Mouse (Mus musculus) olfactory bulb, adult 2 months (tissue): ENCODE measurements around the gene Gm28710. TPM values are rescaled to one million over a fixed set of nuclear protein-coding genes. Genes with fewer than 3 reads are reported as not detected.

ENCODE experiments used
- H3K27ac ChIP-seq: fragments of 200-500 bp; 2 replicates; pipeline ENCODE4 v1.5.1; 2012; ENCODE audit warnings: low read depth, low read length; ENCODE audit not compliant: insufficient read depth
- H3K4me1 ChIP-seq: fragments of 200-500 bp; 2 replicates; pipeline ENCODE4 v1.6.1; 2012; ENCODE audit warnings: low read length; ENCODE audit not compliant: control insufficient read depth, insufficient read depth
- H3K4me3 ChIP-seq: fragments of 200-500 bp; 2 replicates; pipeline ENCODE4 v1.5.1; 2012; ENCODE audit warnings: mild to moderate bottlenecking, low read depth, low read length, moderate library complexity; ENCODE audit not compliant: insufficient read depth
- CTCF ChIP-seq: fragments of 200-500 bp; IDR thresholded peaks from 2 replicates; pipeline ENCODE4 v1.5.1; 2012; ENCODE audit warnings: low read depth, mild to moderate bottlenecking, low read length, moderate library complexity; ENCODE audit not compliant: insufficient read depth
- POLR2A ChIP-seq: fragments of 200-500 bp; IDR thresholded peaks from 2 replicates; pipeline ENCODE4 v1.6.1; 2012; ENCODE audit warnings: mild to moderate bottlenecking, low read depth, low read length, moderate library complexity; ENCODE audit not compliant: insufficient read depth
- WGBS: fragments of 180-500 bp; shearing (Covaris S2); methylation state at CpG from one replicate; pipeline ENCODE4 v1.1.7; 2018; 5-methylcytosine and 5-hydroxymethylcytosine counted together
- polyA plus RNA-seq: library from polyadenylated mRNA; stranded (reverse); fragments of >200 nt; gene quantifications from 2 replicates; pipeline ENCODE4 v1.2.4, GENCODE M21; 2012; ENCODE audit warnings: low replicate concordance; ENCODE audit not compliant: missing spikeins, insufficient read depth, insufficient read length

Gene Gm28710
- polyA plus RNA-seq, result not detected in 2 replicates

DNA sequence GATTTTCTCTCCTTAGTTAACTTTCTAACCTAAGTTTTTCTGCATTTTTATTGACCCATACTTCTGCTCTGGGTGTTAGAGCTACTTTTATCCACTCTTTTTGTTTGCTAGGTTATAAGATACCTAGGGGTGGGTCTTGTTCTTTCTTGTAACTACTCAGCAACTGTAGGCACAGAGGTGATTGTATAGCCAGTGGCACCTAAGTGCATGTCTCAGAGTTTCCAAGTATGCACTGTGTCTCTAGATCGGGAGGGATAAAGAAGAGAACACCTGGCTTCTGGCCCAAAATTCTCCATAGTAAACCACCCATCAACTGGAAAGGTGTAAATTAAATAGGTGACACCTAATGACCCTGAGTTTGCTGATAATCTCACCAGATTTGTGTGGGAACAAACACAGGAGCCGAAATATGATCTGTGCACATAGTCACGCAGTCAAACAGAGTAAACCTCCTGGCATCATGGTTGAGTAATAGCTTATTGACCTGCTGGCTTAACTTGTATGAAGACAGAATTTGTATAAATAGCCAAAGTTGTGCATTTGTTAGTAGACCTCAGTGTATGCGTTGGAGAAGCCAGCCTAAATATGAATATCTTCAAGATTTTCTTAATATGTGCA, at the start of gene Gm28710:
TSS of gene Gm28710 (plus strand) at position 568 of the 618 bp plus-strand sequence.
- Histone ChIP-seq H3K4me3 (no peak within 1 kb of the TSS), H3K27ac (no peak within 1 kb of the TSS), H3K4me1 (no peaks in the 10 kb centered on the region)
- TF ChIP-seq CTCF (no peak), POLR2A (no peak)
- WGBS, result 94% methylated on average over 4 of the region's 4 CpGs

DNA sequence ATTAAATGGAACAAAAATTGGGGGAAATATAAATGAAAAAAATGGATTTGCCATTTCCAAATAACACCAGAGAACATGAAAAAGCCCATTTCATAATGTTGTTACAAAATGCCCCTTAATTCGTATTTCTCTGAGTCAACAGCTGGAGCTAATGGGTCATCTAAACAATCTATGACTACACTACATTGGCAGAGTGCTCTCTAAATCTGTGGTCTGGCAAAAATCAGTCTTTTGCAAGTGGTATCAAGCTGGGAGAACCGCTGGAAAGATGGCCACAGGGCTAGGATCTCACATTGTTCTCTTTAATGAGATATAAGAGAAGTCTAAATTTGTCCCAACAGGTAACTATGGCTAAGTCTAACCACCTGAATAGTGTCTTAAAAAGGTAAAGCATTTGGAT, 14.4 kb upstream of the Gm28710 start:
- Histone ChIP-seq H3K4me1 (no peaks in the 10 kb centered on the region), H3K27ac (no peak overlapping the region), H3K4me3 (no peak overlapping the region)
- WGBS, result 78% methylated on average over 2 of the region's 2 CpGs
- TF ChIP-seq POLR2A (no peak), CTCF (no peak)

DNA sequence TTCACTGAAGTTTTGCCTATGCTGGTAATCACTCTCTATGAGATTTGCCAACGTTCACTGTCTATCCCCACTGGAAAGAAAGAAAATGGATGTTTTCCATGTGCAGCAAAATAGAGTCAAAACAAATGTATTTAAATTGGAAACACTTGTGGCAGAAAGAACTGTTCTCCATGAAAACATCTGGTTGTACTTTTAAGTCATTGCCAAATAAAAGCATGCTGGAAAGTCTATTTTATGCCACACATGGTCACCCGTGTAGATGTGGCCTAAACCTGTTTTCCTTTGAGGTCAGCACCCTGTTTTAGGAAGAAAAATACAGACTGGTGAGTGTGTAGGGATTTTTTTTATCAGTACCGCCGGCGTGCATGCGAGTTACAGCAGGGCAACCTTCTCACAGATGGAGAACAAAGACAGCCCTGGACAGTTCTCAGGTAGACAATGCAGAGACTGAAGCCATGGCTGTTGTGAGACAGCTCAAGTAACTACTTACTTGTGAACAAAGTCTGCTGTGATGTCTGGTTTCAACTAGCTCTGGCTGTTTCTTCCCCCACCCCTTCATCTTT, 12.9 kb upstream of the Gm28710 start:
- no peak overlapping the region for H3K4me3 ChIP-seq
- no peaks in the 10 kb centered on the region for H3K4me1 ChIP-seq
- TF ChIP-seq CTCF (no peak), POLR2A (no peak)
- WGBS, result 80% methylated on average over 6 of the region's 6 CpGs
- no peak overlapping the region for H3K27ac ChIP-seq

DNA sequence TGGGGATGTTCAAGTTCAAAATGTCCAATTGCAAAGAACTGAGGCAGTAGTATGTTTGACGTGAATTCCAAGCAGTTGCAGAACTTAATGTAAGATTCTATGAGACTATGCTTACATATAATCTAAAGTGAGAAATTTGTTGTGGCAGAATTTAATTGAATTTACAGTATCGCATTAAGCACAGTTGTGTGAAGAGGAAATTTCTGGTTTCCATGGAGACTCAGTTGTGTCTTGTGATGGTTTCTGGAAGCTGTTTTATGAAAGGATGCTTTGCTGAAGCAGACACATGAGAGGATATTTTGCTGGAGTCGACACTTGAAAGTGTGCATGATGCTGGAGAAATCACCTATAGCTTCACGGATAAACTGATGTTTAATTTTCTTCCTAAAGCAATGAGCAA, 6.0 kb upstream of the Gm28710 start:
- H3K27ac ChIP-seq, result no peak overlapping the region
- H3K4me3 ChIP-seq, result no peak overlapping the region
- H3K4me1 ChIP-seq, result no peaks in the 10 kb centered on the region
- WGBS, result 78% methylated on average over 4 of the region's 4 CpGs
- no peak for TF ChIP-seq CTCF
- TF ChIP-seq POLR2A, result no peak

DNA sequence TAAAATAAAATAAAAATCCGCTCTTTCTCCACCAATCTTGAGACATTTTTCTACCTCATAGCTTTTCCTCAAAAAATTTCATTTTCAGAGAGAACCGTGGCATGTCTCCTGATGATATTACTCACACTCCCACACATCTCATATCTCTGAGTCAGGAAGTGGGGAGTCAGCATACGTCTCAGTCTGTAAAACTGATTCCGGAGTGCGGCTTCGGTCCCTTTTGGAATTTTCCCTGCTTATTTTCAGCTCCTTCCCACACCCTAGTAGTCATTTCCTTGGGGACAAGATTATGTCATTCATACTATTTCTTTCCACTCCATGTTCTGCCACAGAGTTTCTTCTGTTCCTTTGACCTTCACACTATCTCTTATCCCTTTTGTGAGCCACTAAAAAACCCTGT, 3.4 kb downstream of the Gm28710 start:
- H3K4me3 ChIP-seq, result no peak overlapping the region
- WGBS, result 87% methylated on average over 6 of the region's 6 CpGs
- TF ChIP-seq POLR2A (no peak), CTCF (no peak)
- no peak overlapping the region for H3K27ac ChIP-seq
- no peaks in the 10 kb centered on the region for H3K4me1 ChIP-seq

DNA sequence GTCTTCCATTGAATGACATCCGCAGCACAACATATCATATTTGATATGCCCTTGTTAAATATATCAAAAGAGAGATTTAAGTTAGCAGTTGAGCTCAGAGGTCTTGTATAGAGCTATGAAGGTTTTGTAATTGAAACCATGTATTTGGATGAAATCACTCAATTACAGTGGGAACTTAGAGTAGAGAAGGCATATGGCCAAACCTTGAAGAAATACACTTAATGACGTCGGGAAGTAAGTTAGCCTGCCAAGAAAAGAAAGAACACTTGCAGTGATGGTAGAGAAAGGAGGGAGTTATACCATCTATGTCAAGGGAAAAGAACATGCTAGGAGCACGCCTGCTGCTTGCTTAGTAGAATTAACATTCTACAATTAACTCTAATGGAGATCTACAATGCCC, 11.1 kb downstream of the Gm28710 start:
- 52% methylated on average over 4 of the region's 4 CpGs for WGBS
- Histone ChIP-seq H3K4me1 (no peaks in the 10 kb centered on the region), H3K27ac (no peak overlapping the region), H3K4me3 (no peak overlapping the region)
- no peak for TF ChIP-seq CTCF
- no peak for TF ChIP-seq POLR2A

DNA sequence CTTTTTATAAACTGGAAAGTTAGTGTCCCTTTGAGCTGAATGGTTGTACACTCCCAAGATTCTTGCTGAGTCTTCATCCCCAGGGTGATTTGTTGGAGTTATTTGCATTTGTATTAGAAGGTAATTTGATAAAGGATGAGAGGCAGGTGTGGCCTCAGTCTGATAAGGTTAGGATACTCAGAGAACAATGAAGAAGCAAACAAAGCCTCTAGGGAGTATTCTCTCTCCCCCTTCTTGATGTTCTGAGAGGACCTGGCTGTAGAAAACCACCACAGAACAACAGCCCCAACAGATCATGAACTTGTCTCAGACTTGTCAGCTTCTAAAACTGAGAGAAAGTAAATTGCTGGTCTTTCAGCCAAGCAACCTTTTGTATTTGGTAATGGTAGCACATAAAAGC, 47.4 kb downstream of the Gm28710 start:
- no peaks in the 10 kb centered on the region for H3K4me1 ChIP-seq
- no peak for TF ChIP-seq POLR2A
- no peak for TF ChIP-seq CTCF
- H3K27ac ChIP-seq, result no peak overlapping the region
- H3K4me3 ChIP-seq, result no peak overlapping the region

DNA sequence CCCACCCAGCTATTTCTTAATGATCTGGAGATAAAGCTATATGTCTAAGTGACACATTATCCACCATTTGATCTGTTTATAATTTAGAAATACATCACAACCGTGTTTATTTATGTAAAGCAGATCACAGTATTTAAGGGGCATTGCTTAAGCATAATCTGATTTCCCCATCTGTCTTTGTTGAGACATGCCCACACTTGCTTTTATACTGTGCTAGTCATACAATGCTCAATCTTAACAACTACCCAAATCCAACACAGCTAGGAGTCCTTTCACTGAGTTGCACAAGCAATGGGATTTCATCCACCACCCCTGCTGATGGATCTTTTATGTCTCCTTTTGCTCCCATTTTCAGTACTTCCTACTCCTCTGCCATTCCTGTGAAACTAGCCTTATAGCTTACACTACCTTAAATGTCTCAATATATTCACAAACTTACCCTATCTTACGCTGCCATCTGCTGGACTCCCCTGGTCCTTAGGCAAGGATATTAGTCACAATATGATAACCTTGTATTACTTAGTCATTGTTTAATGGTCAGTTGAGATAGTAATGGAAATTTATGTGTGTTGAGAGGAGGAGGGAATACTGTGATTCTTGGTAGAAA, 77.8 kb downstream of the Gm28710 start:
- WGBS, result 49% methylated on average over 2 of the region's 2 CpGs
- no peak for TF ChIP-seq CTCF
- no peak for TF ChIP-seq POLR2A
- Histone ChIP-seq H3K4me3 (no peak overlapping the region), H3K4me1 (no peaks in the 10 kb centered on the region), H3K27ac (no peak overlapping the region)

DNA sequence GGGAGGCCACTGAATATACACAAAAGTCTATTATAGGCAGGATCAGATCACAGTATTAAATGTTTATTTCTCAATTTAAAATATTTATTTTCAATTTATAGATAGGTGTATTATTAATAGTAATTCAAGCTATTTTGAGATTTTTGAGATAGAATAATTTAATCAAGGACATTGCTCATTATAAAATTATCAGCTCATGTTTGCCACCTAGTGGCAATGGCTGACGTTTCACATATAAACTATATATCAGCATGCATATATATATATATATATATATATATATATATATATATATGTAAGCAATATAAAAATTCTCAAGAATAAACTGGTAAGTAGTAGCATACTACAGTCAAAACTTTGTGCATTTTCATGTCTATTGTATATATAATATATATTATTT, 102.6 kb downstream of the Gm28710 start:
- Histone ChIP-seq H3K27ac (no peak overlapping the region), H3K4me1 (no peaks in the 10 kb centered on the region), H3K4me3 (no peak overlapping the region)
- 18% methylated on average over 1 of the region's 1 CpGs for WGBS
- no peak for TF ChIP-seq POLR2A
- no peak for TF ChIP-seq CTCF

DNA sequence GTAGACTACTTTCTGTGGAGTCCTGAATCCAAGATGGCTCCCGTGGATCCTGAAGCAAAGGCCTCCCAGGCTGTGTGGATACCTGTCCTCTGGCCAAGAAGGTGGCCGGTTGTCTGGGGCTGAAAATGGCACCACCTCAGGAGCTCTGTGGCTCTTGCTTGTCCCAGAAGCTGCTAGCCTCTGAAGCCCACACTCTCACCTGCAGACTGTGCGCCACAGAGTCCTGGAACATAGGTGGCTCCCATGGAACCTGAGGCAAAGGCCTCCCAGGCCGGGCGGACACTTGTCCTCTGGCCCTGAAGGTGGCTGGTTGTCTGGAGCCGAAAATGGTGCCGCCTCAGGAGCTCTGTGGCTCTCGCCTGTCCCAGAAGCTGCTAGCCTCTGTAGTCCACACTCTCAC, 128.2 kb downstream of the Gm28710 start:
- TF ChIP-seq POLR2A (no peak), CTCF (no peak)
- WGBS, result 95% methylated on average over 8 of the region's 8 CpGs
- H3K4me3 ChIP-seq, result no peak overlapping the region
- H3K4me1 ChIP-seq, result no peaks in the 10 kb centered on the region
- no peak overlapping the region for H3K27ac ChIP-seq
